Mouse (Mus musculus) bone marrow, adult 2 months (tissue): ENCODE results near the gene Tnfrsf14.

Experiments used
- CTCF ChIP-seq: fragments of 200-500 bp; IDR thresholded peaks from 2 replicates; pipeline ENCODE4 v1.5.1; 2011; ENCODE audit warnings: low read length, control low read depth; ENCODE audit not compliant: control insufficient read depth, insufficient read depth
- POLR2A ChIP-seq: fragments of 200-500 bp; IDR thresholded peaks from 2 replicates; pipeline ENCODE4 v1.6.1; 2011; ENCODE audit warnings: low read depth, mild to moderate bottlenecking, control low read depth, low read length, borderline replicate concordance; ENCODE audit not compliant: control insufficient read depth

DNA sequence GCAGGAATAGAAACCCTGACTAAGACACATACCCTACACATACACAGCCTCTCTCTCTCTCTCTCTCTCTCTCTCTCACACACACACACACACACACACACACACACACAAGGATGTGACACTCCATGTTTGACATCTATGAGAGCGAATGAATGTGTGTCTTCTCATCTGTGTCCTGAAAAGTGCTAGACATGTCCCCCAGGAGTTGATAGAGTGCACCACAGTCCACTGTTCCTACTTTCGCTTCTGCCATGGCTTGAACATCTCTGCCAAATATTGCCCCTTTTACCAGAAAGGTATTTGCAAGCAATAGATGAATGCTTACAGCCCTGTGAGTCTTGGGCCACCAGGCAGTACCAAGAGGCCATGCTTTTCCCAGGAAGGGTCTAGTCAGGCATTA is 11.8 kb upstream of the Tnfrsf14 start:
- TF ChIP-seq CTCF (no peak), POLR2A (no peak)
